Mouse (Mus musculus) frontal cortex, postnatal 36 days (tissue): ENCODE data around the gene Elavl2.
A peak's percentile ranks its signal among the peaks of the same experiment; 100 is the strongest.

Experiments
- DNase-seq, 2 experiments: peaks; one replicate each; pipeline ENCODE4 v3.0.0; 2022; ENCODE audit warnings: low spot score in 2 of 2

Elavl2 gene

GRCm38 (mm10) chr4:91400423-91400822 is at the start of gene Elavl2:
Gene Elavl2, minus strand, starts transcription at chr4:91400785.
- DNase-seq, result no peak

GRCm38 (mm10) chr4:91447887-91448286 is 47.3 kb upstream of the Elavl2 start:
- no peak for DNase-seq

GRCm38 (mm10) chr4:91415582-91415981 is 15.0 kb upstream of the Elavl2 start:
- no peak for DNase-seq

- no peak for DNase-seq
These were observed 4.5 kb upstream of the Elavl2 start for GRCm38 (mm10) chr4:91405047-91405446.

- DNase-seq, result peak in 1 of 2 experiments; percentile 18
These were observed 932 bp downstream of the Elavl2 start for GRCm38 (mm10) chr4:91399510-91400196.

- DNase-seq, result no peak
These were observed 8.5 kb downstream of the Elavl2 start for GRCm38 (mm10) chr4:91391987-91392598.

GRCm38 (mm10) chr4:91387701-91388100 is 12.9 kb downstream of the Elavl2 start:
- DNase-seq, result no peak

GRCm38 (mm10) chr4:91381201-91381627 is 19.4 kb downstream of the Elavl2 start:
- DNase-seq, result no peak

- no peak for DNase-seq
These were observed 20.1 kb downstream of the Elavl2 start for GRCm38 (mm10) chr4:91380341-91381117.

GRCm38 (mm10) chr4:91379559-91379958 is 21.0 kb downstream of the Elavl2 start:
- DNase-seq, result no peak

GRCm38 (mm10) chr4:91376317-91376910 is 24.2 kb downstream of the Elavl2 start:
- peak; percentile 97 to 99 for DNase-seq

GRCm38 (mm10) chr4:91375372-91375687 is 25.3 kb downstream of the Elavl2 start:
- DNase-seq, result no peak

- DNase-seq, result peak in 1 of 2 experiments; percentile 48
These were observed 25.8 kb downstream of the Elavl2 start for GRCm38 (mm10) chr4:91374571-91375371.

- no peak for DNase-seq
These were observed 27.7 kb downstream of the Elavl2 start for GRCm38 (mm10) chr4:91372844-91373243.

- DNase-seq, result peak; percentile 80 to 85
These were observed 28.8 kb downstream of the Elavl2 start for GRCm38 (mm10) chr4:91371819-91372215.

GRCm38 (mm10) chr4:91371131-91371818 is 29.3 kb downstream of the Elavl2 start:
- DNase-seq, result peak; percentile 61 to 64

- no peak for DNase-seq
These were observed 35.3 kb downstream of the Elavl2 start for GRCm38 (mm10) chr4:91365276-91365675.

- no peak for DNase-seq
These were observed 36.6 kb downstream of the Elavl2 start for GRCm38 (mm10) chr4:91363963-91364362.

- no peak for DNase-seq
These were observed 38.1 kb downstream of the Elavl2 start for GRCm38 (mm10) chr4:91362520-91362919.

- no peak for DNase-seq
These were observed 47.4 kb downstream of the Elavl2 start for GRCm38 (mm10) chr4:91353138-91353537.

GRCm38 (mm10) chr4:91349579-91349978 is 51.0 kb downstream of the Elavl2 start:
- peak in 1 of 2 experiments; percentile 40 for DNase-seq
